In genomic region chr15:8446435-8446834, GRCm38 (mm10) we compare ENCODE assay signal across 8 mouse cellular contexts. TPM values are rescaled to one million over a fixed set of nuclear protein-coding genes. Genes with fewer than 3 reads are reported as not detected.
DNase-seq lines count a peak whose midpoint lies in the region; ATAC-seq and TF ChIP-seq lines count a peak whose summit lies in the region.

No protein-coding gene starts in this region.

- no peak for TF ChIP-seq RAD21 in CH12.LX (IDR thresholded peaks at IDR 0.05; ENCODE audit: low read depth, low read length)

- H3K79me2 ChIP-seq in CH12.LX (replicated peaks; ENCODE audit: control insufficient read depth, extremely low read depth, insufficient read depth, poor library complexity, severe bottlenecking): peaks cover 36% of the 10 kb centered on the region

- WGBS in heart, postnatal 0 days: 3% methylated on average over 6 of the region's 6 CpGs
- 1% methylated on average over 6 of the region's 6 CpGs for WGBS in limb, embryonic 14.5 days
- 3% methylated on average over 6 of the region's 6 CpGs for WGBS in midbrain, postnatal 0 days

- TF ChIP-seq EP300 in CH12.LX (IDR thresholded peaks at IDR 0.05; ENCODE audit: low read length): no peak
- no peak for TF ChIP-seq EP300 in heart, postnatal 0 days (IDR thresholded peaks at IDR 0.05; ENCODE audit: low read depth)

- TF ChIP-seq CTCF in CH12.LX (conservative IDR thresholded peaks at IDR 0.05 in 1 of 2, IDR thresholded peaks at IDR 0.05 in 1 of 2; ENCODE audit: low read depth in 2 of 2, low read length in 2 of 2): peak in 1 of 2 experiments; percentile 42; a peak in 2 of 4 replicates
- TF ChIP-seq CTCF in heart, postnatal 0 days (IDR thresholded peaks at IDR 0.05; ENCODE audit: low read depth): peak; percentile 24
- TF ChIP-seq CTCF in midbrain, postnatal 0 days (IDR thresholded peaks at IDR 0.05): peak; percentile 57

- H3K4me1 ChIP-seq in CH12.LX (ENCODE audit: control insufficient read depth in 1 of 2, insufficient read depth in 2 of 2): peaks cover 3 to 15% of the 10 kb centered on the region in 2 experiments; a peak in 3 of 4 replicates
- peaks cover 7% of the 10 kb centered on the region; the same call in 1 of the 2 replicates for H3K4me1 ChIP-seq in heart, postnatal 0 days (ENCODE audit: control insufficient read depth, insufficient read depth)
- H3K4me1 ChIP-seq in limb, embryonic 14.5 days (ENCODE audit: control insufficient read depth, insufficient read depth, low read length): peaks cover 16% of the 10 kb centered on the region
- peaks cover 10% of the 10 kb centered on the region; the same call in 1 of the 2 replicates for H3K4me1 ChIP-seq in midbrain, postnatal 0 days (ENCODE audit: insufficient read depth, low read length)

- peak overlapping the region; percentile 94 for H3K4me2 ChIP-seq in CH12.LX (ENCODE audit: insufficient read depth, low read depth, poor library complexity, severe bottlenecking)
- peak overlapping the region; percentile 94 for H3K4me2 ChIP-seq in heart, postnatal 0 days (ENCODE audit: low read depth, low read length)
- peak overlapping the region; percentile 81 for H3K4me2 ChIP-seq in limb, embryonic 14.5 days (replicated peaks; ENCODE audit: low read depth, low read length, severe bottlenecking)
- peak overlapping the region; percentile 99 for H3K4me2 ChIP-seq in midbrain, postnatal 0 days (ENCODE audit: low read depth, low read length, poor library complexity, severe bottlenecking)

- peak overlapping the region; percentile 88 for H3K9ac ChIP-seq in CH12.LX (ENCODE audit: insufficient read depth, low read depth)
- peak overlapping the region; percentile 39 for H3K9ac ChIP-seq in heart, postnatal 0 days (replicated peaks; ENCODE audit: low read depth, low read length)
- peak overlapping the region; percentile 45 for H3K9ac ChIP-seq in limb, embryonic 14.5 days (ENCODE audit: low read depth, low read length, severe bottlenecking)
- H3K9ac ChIP-seq in midbrain, postnatal 0 days (replicated peaks; ENCODE audit: low read length, poor library complexity, severe bottlenecking): peak overlapping the region; percentile 96; the same call in 1 of the 2 replicates

- peak; percentile 71 for DNase-seq in 3134 (ENCODE audit: extremely low read depth, insufficient read length, low spot score)
- DNase-seq in CH12.LX (ENCODE audit: extremely low read depth): peak; percentile 90
- DNase-seq in embryo, embryonic 11 days: peak; percentile 64
- DNase-seq in heart, postnatal 0 days (ENCODE audit: low spot score): peak; percentile 77
- peak; percentile 50 for DNase-seq in limb, embryonic 14.5 days (ENCODE audit: low spot score)
- peak; percentile 67 for DNase-seq in midbrain, postnatal 0 days (ENCODE audit: low spot score)
- no peak for DNase-seq in layer of hippocampus, adult 11-12 months (ENCODE audit: low spot score)
- DNase-seq in thymus, postnatal 25 days: no peak

- peak; percentile 9; the same call in 1 of the 2 replicates for ATAC-seq in heart, postnatal 0 days (ENCODE audit: insufficient read depth, low read depth)
- no peak for ATAC-seq in limb, embryonic 14.5 days (ENCODE audit: low FRiP score, low read depth)
- no peak for ATAC-seq in midbrain, postnatal 0 days (ENCODE audit: low FRiP score)

- no peak for TF ChIP-seq POLR2A in CH12.LX (IDR thresholded peaks at IDR 0.05; ENCODE audit: low read depth, low read length)
- no peak for TF ChIP-seq POLR2A in limb, embryonic 14.5 days (IDR thresholded peaks at IDR 0.05; ENCODE audit: borderline replicate concordance, extremely low read depth, insufficient read depth, insufficient read length)

- H3K9me3 ChIP-seq in CH12.LX (replicated peaks; ENCODE audit: low read length): no peaks in the 10 kb centered on the region
- no peaks in the 10 kb centered on the region for H3K9me3 ChIP-seq in heart, postnatal 0 days (replicated peaks; ENCODE audit: control insufficient read depth, low read length)
- no peaks in the 10 kb centered on the region for H3K9me3 ChIP-seq in limb, embryonic 14.5 days (ENCODE audit: control insufficient read depth, low read length)
- H3K9me3 ChIP-seq in midbrain, postnatal 0 days (ENCODE audit: low read length): no peaks in the 10 kb centered on the region

- in situ Hi-C loops in CH12.LX (cut with MboI; ENCODE audit: low pct_ligation_motif_present, low pct_unique_long_range_greater_than_20kb, low sequenced_read_pairs): loop anchor here (10.0 kb wide), 3 partner anchors 62 to 168 kb away; no protein-coding TSS in a partner anchor

- H3K27ac ChIP-seq in CH12.LX (ENCODE audit: insufficient read depth, low read depth): peak overlapping the region; percentile 86
- peak overlapping the region; percentile 99 for H3K27ac ChIP-seq in heart, postnatal 0 days (ENCODE audit: low read depth)
- no peak overlapping the region for H3K27ac ChIP-seq in limb, embryonic 14.5 days (replicated peaks; ENCODE audit: low read depth, low read length)
- H3K27ac ChIP-seq in midbrain, postnatal 0 days (ENCODE audit: low read depth, low read length): 0 out of 2 replicates have a peak overlapping the region, but pooled peaks have one; percentile 18

- no peaks in the 10 kb centered on the region for H3K27me3 ChIP-seq in CH12.LX (replicated peaks)
- H3K27me3 ChIP-seq in heart, postnatal 0 days (ENCODE audit: control insufficient read depth, insufficient read depth, low read length): no peaks in the 10 kb centered on the region
- no peaks in the 10 kb centered on the region for H3K27me3 ChIP-seq in limb, embryonic 14.5 days (ENCODE audit: control insufficient read depth, insufficient read depth, low read length)
- no peaks in the 10 kb centered on the region for H3K27me3 ChIP-seq in midbrain, postnatal 0 days (ENCODE audit: insufficient read depth, low read length)

- peak overlapping the region; percentile 59 to 79 (median 65) for H3K4me3 ChIP-seq in CH12.LX (replicated peaks in 1 of 3; ENCODE audit: low read depth in 2 of 3, low read length in 2 of 3, poor library complexity in 1 of 3)
- H3K4me3 ChIP-seq in heart, postnatal 0 days (ENCODE audit: low read depth, low read length): peak overlapping the region; percentile 92
- peak overlapping the region; percentile 96 for H3K4me3 ChIP-seq in limb, embryonic 14.5 days (replicated peaks; ENCODE audit: low read length)
- peak overlapping the region; percentile 87 for H3K4me3 ChIP-seq in midbrain, postnatal 0 days (ENCODE audit: low read depth, low read length)

- dilution Hi-C loops in CH12.LX (cut with MboI; ENCODE audit: extremely low pct_ligation_motif_present, extremely low pct_unique_long_range_greater_than_20kb, low sequenced_read_pairs): no loop called here

- no peaks in the 10 kb centered on the region for H3K36me3 ChIP-seq in CH12.LX (replicated peaks in 1 of 2; ENCODE audit: control insufficient read depth in 1 of 2, insufficient read depth in 1 of 2, low read length in 1 of 2)
- no peaks in the 10 kb centered on the region for H3K36me3 ChIP-seq in heart, postnatal 0 days (replicated peaks; ENCODE audit: control insufficient read depth, insufficient read depth, low read length)
- H3K36me3 ChIP-seq in limb, embryonic 14.5 days (ENCODE audit: control insufficient read depth, insufficient read depth, low read length): no peaks in the 10 kb centered on the region
- H3K36me3 ChIP-seq in midbrain, postnatal 0 days (ENCODE audit: insufficient read depth, low read length): no peaks in the 10 kb centered on the region

TF ChIP-seq in CH12.LX, 34 proteins besides CTCF, POLR2A, EP300 and RAD21 (continues in another document):
- TF ChIP-seq MYC (IDR thresholded peaks at IDR 0.05; ENCODE audit: low read depth, low read length) (peak; percentile 67; the same call in 1 of the 2 replicates), ELF1 (IDR thresholded peaks at IDR 0.05; ENCODE audit: low read depth, low read length) (no peak), E2F4 (IDR thresholded peaks at IDR 0.05; ENCODE audit: insufficient replicate concordance, low read depth, low read length) (no peak), ZC3H11A (IDR thresholded peaks at IDR 0.05; ENCODE audit: low read depth, low read length) (no peak), GABPA (IDR thresholded peaks at IDR 0.05; ENCODE audit: insufficient replicate concordance, low read depth, low read length) (no peak), UBTF (IDR thresholded peaks at IDR 0.05; ENCODE audit: low read depth, low read length) (no peak), HCFC1 (IDR thresholded peaks at IDR 0.05; ENCODE audit: low read depth, low read length) (no peak), MAFK (IDR thresholded peaks at IDR 0.05; ENCODE audit: insufficient replicate concordance, low read length) (peak; percentile 21; the same call in 1 of the 2 replicates), NELFE (IDR thresholded peaks at IDR 0.05; ENCODE audit: low read depth, low read length) (no peak), POLR2AphosphoS2 (IDR thresholded peaks at IDR 0.05; ENCODE audit: low read depth, low read length) (no peak), USF1 (IDR thresholded peaks at IDR 0.05; ENCODE audit: low read depth, low read length) (peak; percentile 88), RCOR1 (conservative IDR thresholded peaks at IDR 0.05; ENCODE audit: low read depth, low read length) (no peak), ETS1 (conservative IDR thresholded peaks at IDR 0.05; ENCODE audit: low read depth, low read length) (peak; percentile 6; the same call in 1 of the 2 replicates), KAT2A (IDR thresholded peaks at IDR 0.05; ENCODE audit: insufficient replicate concordance, low read length) (no peak), MAX (IDR thresholded peaks at IDR 0.05; ENCODE audit: low read length) (peak; percentile 91), NRF1 (IDR thresholded peaks at IDR 0.05; ENCODE audit: low read depth, low read length) (no peak), USF2 (conservative IDR thresholded peaks at IDR 0.05; ENCODE audit: low read depth, low read length) (peak; percentile 85), PAX5 (IDR thresholded peaks at IDR 0.05; ENCODE audit: low read length) (no peak), SIN3A (IDR thresholded peaks at IDR 0.05; ENCODE audit: low read length) (peak; percentile 57; the same call in 1 of the 2 replicates), ZKSCAN1 (IDR thresholded peaks at IDR 0.05; ENCODE audit: borderline replicate concordance, low read depth, low read length) (no peak), SMC3 (IDR thresholded peaks at IDR 0.05; ENCODE audit: low read depth, low read length) (no peak), ZMIZ1 (IDR thresholded peaks at IDR 0.05; ENCODE audit: low read depth, low read length) (no peak)

RNA-seq across cellular contexts. Expression of gene Nipbl, which starts 2.2 kb away (rescaled TPM):
- total RNA-seq in CH12.LX (2012; rRNA removed): 18.7 and 19.8 TPM in 2 replicates
- total RNA-seq in CH12.LX (2014; rRNA removed): 16.2 and 16.3 TPM in 2 replicates
- polyA plus RNA-seq in CH12.LX (2012; ENCODE audit: insufficient read length, low read depth): 26.6 and 30.8 TPM in 2 replicates
- total RNA-seq in heart, postnatal 0 days (2014; rRNA removed; ENCODE audit: low replicate concordance): 10.3 and 12.2 TPM in 2 replicates
- 8.2 TPM in 2 replicates for polyA plus RNA-seq in heart, postnatal 0 days (2015; fragmentation: Nextera tagmentation; extraction: Ambion mirVana)
- polyA plus RNA-seq in limb, embryonic 14.5 days (2012; rRNA removed): 12.8 and 17.6 TPM in 2 replicates
- 23.4 and 25.3 TPM in 2 replicates for polyA plus RNA-seq in limb, embryonic 14.5 days (2014; fragmentation: Nextera tagmentation; extraction: Ambion mirVana)
- total RNA-seq in midbrain, postnatal 0 days (2014; rRNA removed): 15.2 and 17.9 TPM in 2 replicates
- 9.3 and 10.7 TPM in 2 replicates for polyA plus RNA-seq in midbrain, postnatal 0 days (2015; fragmentation: Nextera tagmentation; extraction: Ambion mirVana)

Comparison
In these comparisons a context has a peak if more than half of its experiments do, and no peak if none do; other contexts are left out.
1. DNase-seq: peak in 3134 (single experiment), CH12.LX (single experiment), embryo, embryonic 11 days (single experiment), heart, postnatal 0 days (single experiment), limb, embryonic 14.5 days (single experiment) and midbrain, postnatal 0 days (single experiment); none in layer of hippocampus, adult 11-12 months (single experiment) and thymus, postnatal 25 days (single experiment).
2. H3K9ac ChIP-seq: peak in every context shown above with its lines; median percentile 96 in midbrain, postnatal 0 days; 88 in CH12.LX; 45 in limb, embryonic 14.5 days; 39 in heart, postnatal 0 days.
3. Peak in every context shown above with its lines, with median percentiles within 50 percentile points of each other: H3K4me2 ChIP-seq and H3K4me3 ChIP-seq.